Mouse (Mus musculus) megakaryocyte, embryonic 14.5 days (primary cell): Measurements from ENCODE around the gene Aspscr1. TPM values are rescaled to one million over a fixed set of nuclear protein-coding genes. Genes with fewer than 3 reads are reported as not detected.

Experiments used
- H3K27me3 ChIP-seq: replicated peaks from 2 replicates; pipeline ENCODE3; 2012; ENCODE audit warnings: inconsistent platforms
- H3K36me3 ChIP-seq: replicated peaks from 2 replicates; pipeline ENCODE3; 2012; ENCODE audit warnings: low read length, inconsistent platforms, mixed read lengths
- H3K4me1 ChIP-seq: 2 replicates; pipeline ENCODE4 v1.6.1; 2012; ENCODE audit warnings: inconsistent platforms
- H3K4me3 ChIP-seq: replicated peaks from 2 replicates; pipeline ENCODE3; 2012; ENCODE audit warnings: moderate library complexity, mild to moderate bottlenecking, inconsistent platforms
- H3K9me3 ChIP-seq: 2 replicates; pipeline ENCODE4 v1.6.1; 2012; ENCODE audit warnings: inconsistent platforms
- FLI1 ChIP-seq: IDR thresholded peaks from 2 replicates; pipeline ENCODE4 v1.6.1; 2012; ENCODE audit warnings: low read length, inconsistent platforms, mixed read lengths
- GATA1 ChIP-seq: IDR thresholded peaks from 3 replicates; pipeline ENCODE4 v1.6.1; 2012; ENCODE audit warnings: mixed read lengths, low read length, inconsistent platforms, borderline replicate concordance
- polyA plus RNA-seq: library from polyadenylated mRNA; stranded (reverse); fragments of >175 nt; gene quantifications from 2 replicates; pipeline ENCODE4 v1.2.3, GENCODE M21; 2012; ENCODE audit warnings: low replicate concordance; ENCODE audit not compliant: insufficient read depth

Aspscr1 gene
- polyA plus RNA-seq, 1 experiment, result 458 TPM

DNA sequence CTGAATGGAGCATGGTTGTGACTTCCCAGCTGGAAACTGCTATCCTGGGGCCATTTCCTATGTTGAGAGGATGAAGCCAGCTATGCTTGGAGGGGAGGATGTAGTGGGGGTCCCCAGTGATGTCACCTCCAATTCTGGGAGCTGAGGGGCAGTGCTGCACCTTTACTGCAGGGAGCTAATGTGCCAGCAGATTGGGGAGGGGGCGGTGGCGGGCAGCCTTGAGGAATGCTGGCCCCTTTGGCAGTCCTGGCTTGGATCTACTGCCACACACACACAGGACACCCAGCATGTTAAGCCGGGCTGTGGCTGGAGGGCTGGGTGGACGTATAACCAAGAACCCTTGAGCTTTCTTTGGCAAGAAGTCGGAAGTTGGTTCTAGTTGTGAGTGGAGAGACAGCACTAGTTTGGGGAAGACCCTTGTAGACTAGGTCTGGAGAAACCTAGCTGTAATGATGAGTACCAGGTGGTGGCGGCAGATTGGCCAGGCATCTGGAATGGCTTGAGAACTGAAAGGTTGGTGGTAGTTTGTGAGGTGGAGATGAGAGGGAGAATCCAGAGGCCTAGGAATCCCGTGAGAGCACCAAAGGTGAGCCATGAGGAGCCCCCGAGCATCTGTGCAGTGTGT lies 39.3 kb downstream of the Aspscr1 start:
- TF ChIP-seq GATA1 (no peak), FLI1 (no peak)
- peaks cover 68% of the 10 kb centered on the region for H3K36me3 ChIP-seq
- H3K27me3 ChIP-seq, result no peaks in the 10 kb centered on the region
- H3K4me1 ChIP-seq, result peaks cover 54% of the 10 kb centered on the region
- no peaks in the 10 kb centered on the region for H3K9me3 ChIP-seq
- H3K4me3 ChIP-seq, result no peak overlapping the region

DNA sequence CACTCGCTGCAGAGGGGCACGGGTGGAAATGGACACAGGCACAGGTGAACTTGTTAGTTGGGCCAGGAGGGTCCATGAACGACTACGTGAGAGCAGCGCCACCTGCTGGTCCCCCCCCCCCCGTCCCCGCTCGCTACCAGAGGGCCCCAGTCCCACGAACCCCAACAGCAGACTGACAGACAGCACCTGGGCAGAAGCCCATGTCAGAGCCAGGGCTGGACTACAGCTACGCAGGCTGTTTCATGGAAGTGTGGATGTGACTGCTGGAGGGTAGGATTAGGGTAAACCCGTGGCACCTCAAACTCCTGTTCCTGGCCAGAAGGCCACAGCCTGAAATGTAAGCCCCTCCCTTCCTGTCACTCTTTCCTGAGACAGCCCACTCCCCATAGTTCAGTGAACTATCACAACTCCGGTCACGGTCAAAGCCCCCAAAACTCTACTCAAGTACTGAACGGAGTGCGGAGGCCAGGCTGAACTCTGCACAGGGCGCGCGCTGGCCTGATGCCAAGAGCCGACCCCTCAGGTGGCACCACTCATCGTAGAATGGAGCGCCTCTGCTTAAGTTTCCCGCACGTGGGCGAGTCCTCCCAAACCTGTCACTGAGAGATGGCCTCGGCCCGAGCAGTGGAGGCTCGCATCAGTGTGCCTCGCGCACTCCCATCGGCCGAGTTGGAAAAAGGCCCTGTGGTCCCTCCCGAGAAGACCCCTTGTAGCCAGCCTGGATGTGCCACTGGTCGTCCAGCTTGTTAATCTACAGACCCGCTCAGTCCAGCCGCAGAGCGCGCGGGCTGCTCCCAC lies 40.2 kb downstream of the Aspscr1 start:
- Histone ChIP-seq H3K4me1 (peaks cover 58% of the 10 kb centered on the region), H3K9me3 (no peaks in the 10 kb centered on the region), H3K4me3 (peak overlapping the region; percentile 96), H3K27me3 (no peaks in the 10 kb centered on the region), H3K36me3 (peaks cover 73% of the 10 kb centered on the region)
- TF ChIP-seq FLI1, result no peak
- no peak for TF ChIP-seq GATA1

DNA sequence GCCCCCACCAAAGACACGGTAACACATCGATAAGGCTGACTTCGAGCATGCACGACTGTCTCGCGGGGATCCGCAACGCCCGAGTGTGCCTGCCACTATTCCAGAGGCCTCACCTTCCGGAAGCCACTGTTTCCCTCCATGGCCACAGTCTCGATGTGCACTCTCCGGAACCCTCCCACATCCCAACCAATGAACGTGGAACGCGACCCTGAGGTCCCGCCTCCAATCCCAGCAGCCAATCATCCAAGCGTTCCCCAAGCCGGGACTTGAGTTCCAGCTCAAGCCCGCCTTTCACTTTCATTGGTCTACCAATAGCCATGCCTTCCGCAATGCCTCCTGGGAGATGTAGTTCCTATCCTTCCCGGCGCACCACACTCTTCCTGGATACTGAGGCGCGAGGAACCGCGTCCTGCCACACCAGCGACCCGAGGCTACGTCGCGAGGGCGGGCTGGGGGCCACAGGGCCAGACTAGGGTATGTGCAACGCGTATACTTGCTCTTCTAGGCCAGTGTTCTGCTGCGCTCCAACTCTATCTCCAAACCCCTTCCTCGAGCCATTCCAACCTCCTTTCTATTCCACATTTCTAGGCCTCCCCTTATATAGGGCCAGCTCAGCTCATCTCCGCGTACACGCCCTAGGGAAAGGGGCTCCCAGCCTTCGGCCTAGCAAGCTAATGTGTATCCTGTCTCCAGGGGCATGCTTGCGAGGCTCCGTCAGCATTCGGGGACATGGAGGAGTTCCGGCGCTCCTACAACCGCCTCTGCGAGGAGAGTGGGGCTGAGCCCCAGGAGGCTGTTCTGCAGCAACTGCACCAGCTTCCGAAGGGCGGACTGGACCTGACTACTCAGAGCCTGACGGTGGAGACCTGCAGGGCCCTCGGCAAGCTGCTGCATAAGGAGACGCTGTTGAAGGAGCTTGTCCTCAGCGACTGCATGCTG lies 41.1 kb downstream of the Aspscr1 start, which contains the start of the genes Cenpx and Lrrc45:
Gene Cenpx (minus strand): TSS at position 159 of the 939 bp plus-strand sequence.
Gene Lrrc45 (plus strand): TSS at position 346 of the 939 bp plus-strand sequence.
- peaks cover 73% of the 10 kb centered on the region for H3K36me3 ChIP-seq
- no peak; the same call in 1 of the 2 replicates for TF ChIP-seq FLI1
- no peak for TF ChIP-seq GATA1

DNA sequence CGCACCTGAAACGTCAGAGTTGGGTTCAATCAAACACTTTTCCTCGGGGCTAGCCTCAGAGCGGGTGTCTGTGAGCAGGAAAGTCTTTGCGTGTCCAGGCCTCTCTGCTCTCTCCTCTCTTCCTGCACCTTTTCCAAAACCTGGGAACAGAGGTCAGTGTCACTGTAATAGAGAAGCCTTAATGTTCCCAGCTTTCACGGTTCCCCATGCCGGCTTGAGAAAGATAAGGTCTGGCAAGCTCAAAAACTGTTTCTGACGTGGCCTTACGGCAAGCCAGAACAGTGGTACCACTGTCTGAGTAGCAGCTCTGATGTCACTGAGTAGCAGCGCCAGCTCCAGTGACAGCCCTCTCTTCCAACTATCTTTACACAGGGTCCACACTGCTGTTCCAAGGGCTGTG lies 41.8 kb downstream of the Aspscr1 start:
- Histone ChIP-seq H3K27me3 (no peaks in the 10 kb centered on the region), H3K9me3 (no peaks in the 10 kb centered on the region), H3K4me1 (peaks cover 53% of the 10 kb centered on the region), H3K36me3 (peaks cover 73% of the 10 kb centered on the region), H3K4me3 (peak overlapping the region; percentile 96)
- TF ChIP-seq FLI1 (no peak), GATA1 (no peak)

More for the DNA sequence above, 41.1 kb downstream of the Aspscr1 start, which contains the start of the genes Cenpx and Lrrc45:
- Histone ChIP-seq H3K27me3 (no peaks in the 10 kb centered on the region), H3K4me1 (peaks cover 53% of the 10 kb centered on the region), H3K4me3 (peak within 1 kb of the TSS; percentile 96), H3K9me3 (no peaks in the 10 kb centered on the region)

DNA sequence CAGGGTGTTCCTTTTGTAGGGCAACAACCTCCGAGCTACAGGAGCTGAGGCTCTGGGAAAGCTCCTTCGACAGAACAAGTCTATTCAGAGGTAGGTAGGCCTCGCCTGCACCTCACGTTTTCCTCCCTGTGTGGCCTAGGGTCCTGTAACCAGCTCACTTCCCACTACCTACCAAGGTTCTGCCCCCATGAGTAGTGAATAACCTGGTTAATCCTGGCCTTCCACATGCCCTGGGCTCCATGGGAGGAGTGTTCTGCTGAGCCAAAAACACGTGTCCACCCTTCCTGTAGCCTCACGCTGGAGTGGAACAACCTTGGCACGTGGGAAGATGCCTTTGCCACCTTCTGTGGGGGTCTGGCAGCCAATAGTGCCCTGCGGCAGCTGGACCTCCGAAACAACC lies 42.4 kb downstream of the Aspscr1 start:
- H3K36me3 ChIP-seq, result peaks cover 73% of the 10 kb centered on the region
- peaks cover 53% of the 10 kb centered on the region for H3K4me1 ChIP-seq
- H3K27me3 ChIP-seq, result no peaks in the 10 kb centered on the region
- H3K4me3 ChIP-seq, result peak overlapping the region; percentile 96
- no peak for TF ChIP-seq GATA1
- TF ChIP-seq FLI1, result no peak
- no peaks in the 10 kb centered on the region for H3K9me3 ChIP-seq

DNA sequence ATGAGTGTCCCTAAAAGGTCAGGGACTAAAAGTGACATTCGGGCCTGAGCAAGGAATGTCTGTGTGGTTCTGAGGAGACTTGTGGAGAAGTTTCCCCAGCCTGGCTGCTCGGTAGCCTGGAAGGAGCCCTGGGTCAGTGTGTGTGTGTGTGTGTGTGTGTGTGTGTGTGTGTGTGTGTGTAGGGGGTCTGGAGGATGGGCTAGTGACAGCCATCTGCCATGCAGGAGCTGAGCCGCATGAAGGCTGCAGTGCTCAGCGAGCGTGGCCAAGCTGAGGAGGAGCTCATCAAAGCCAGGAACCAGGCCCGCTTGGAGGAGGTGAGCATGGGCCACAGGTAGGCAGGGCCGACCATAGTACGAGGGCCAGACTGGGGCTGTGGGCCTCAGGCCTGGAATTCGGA lies 46.5 kb downstream of the Aspscr1 start:
- H3K36me3 ChIP-seq, result peaks cover 68% of the 10 kb centered on the region
- no peak for TF ChIP-seq GATA1
- no peak for TF ChIP-seq FLI1
- H3K4me1 ChIP-seq, result peaks cover 50% of the 10 kb centered on the region
- no peaks in the 10 kb centered on the region for H3K9me3 ChIP-seq
- peaks cover 28% of the 10 kb centered on the region for H3K27me3 ChIP-seq
- no peak overlapping the region for H3K4me3 ChIP-seq

DNA sequence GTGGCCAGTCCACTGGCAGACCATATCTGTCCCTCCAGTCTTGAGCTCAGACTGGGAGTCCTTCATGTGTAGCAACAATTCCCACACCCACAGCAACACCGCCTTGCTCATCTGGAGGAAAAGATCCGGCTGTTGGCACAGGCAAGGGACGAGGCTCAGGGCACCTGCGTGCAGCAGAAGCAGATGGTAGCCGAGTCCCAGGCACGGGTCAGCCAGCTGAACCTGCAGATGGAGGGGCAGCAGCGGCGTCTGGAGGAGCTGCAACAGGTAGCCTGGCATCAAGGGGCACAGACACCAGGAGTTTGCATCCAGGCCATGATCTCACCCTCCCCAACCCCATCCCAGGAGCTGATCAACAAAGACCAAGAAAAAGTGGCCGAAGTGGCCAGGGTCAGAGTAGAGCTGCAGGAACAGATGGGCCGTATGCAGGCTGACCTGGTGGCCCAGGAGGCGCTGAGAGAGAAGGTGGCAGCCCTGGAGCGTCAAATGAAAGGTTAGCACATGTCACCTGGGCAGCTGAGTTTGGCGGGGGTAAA lies 47.1 kb downstream of the Aspscr1 start:
- H3K27me3 ChIP-seq, result peaks cover 28% of the 10 kb centered on the region
- peaks cover 43% of the 10 kb centered on the region for H3K4me1 ChIP-seq
- H3K36me3 ChIP-seq, result peaks cover 72% of the 10 kb centered on the region
- no peaks in the 10 kb centered on the region for H3K9me3 ChIP-seq
- no peak overlapping the region for H3K4me3 ChIP-seq
- no peak for TF ChIP-seq GATA1
- TF ChIP-seq FLI1, result no peak

DNA sequence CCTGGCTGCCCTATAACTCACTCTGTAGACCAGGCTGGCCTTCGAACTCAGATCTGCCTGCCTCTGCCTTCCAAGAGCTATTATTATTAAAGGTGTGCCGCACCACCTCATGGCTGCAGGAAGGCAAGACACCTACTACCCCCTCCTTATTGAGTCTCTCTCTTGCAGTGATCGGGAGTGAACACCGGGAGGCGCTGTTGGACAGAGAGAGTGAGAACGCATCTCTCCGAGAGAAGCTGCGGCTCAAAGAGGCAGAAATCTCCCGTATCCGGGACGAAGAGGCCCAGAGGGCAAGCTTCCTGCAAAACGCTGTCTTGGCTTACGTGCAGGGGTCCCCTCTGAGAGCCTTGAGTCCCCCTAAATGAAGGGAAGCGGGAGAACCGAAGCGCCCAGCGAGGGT lies 47.7 kb downstream of the Aspscr1 start:
- no peak for TF ChIP-seq GATA1
- TF ChIP-seq FLI1, result no peak
- peaks cover 42% of the 10 kb centered on the region for H3K4me1 ChIP-seq
- H3K9me3 ChIP-seq, result no peaks in the 10 kb centered on the region
- peaks cover 72% of the 10 kb centered on the region for H3K36me3 ChIP-seq
- H3K27me3 ChIP-seq, result peaks cover 30% of the 10 kb centered on the region
- peak overlapping the region; percentile 88 for H3K4me3 ChIP-seq
